Mouse (Mus musculus): ENCODE results near the gene Olfr738.

The Olfr738 gene

DNA sequence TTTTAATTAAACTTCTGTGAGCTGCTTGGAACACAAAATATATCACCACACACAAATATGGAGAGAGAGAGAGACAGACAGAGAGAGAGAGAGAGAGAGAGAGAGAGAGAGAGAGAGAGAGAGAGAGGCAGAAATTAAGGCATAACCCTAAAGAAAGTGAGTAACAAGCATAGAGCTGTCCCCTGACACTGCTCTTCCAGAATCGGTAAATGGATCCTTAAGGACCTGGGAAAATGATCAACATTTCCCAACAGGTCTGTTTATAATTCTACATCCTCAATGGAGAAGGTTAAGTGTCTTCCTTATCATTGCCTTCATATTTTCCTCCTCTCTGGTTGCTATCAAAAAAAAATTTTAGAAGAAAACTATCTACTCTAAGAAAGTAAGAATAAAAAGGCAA lies at the start of gene Olfr738:
TSS of gene Olfr738 (plus strand) at position 301 of the 400 bp plus-strand sequence.
- no peak for DNase-seq (ENCODE audit: low spot score)

DNA sequence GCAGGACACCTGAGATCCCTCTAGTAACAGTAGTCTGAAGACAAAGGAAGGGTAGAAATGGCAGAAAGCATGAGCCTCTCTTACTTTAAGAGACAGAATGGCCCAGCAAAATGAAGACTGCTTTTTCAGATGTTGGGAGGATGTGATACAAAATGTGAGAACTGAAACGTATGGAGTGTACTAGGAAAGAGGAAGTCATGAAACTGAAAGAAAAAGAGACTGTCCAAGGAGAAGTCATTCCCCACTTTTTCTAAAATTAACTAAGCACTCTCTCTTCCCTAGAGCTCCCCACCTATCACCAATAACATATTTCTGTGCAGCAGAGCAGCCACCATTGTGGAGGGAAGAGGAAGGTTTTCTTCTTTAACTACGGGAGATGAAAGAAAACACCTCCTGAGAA lies 49.8 kb upstream of the Olfr738 start, which contains the start of gene Tlr11:
TSS of gene Tlr11 (plus strand) at position 322 of the 400 bp plus-strand sequence.
- DNase-seq (ENCODE audit: low spot score) = no peak

DNA sequence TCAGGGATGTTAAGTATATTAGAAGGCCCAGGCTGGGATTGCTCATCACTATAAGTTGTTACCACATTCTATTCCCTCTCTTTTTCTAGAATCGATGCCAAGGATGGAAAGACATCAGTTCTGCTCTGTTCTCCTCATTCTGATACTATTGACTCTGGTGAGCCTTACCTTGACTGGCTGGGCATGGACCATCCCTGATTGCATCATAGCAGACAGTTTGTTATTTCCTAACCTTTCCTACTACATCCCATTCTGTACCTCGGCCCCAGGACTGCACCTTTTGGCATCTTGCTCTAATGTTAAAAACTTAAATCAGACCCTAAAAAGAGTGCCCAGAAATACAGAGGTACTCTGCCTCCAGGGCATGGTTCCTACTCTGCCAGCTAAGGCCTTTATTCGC lies 46.9 kb upstream of the Olfr738 start:
- DNase-seq (ENCODE audit: low spot score) = no peak

DNA sequence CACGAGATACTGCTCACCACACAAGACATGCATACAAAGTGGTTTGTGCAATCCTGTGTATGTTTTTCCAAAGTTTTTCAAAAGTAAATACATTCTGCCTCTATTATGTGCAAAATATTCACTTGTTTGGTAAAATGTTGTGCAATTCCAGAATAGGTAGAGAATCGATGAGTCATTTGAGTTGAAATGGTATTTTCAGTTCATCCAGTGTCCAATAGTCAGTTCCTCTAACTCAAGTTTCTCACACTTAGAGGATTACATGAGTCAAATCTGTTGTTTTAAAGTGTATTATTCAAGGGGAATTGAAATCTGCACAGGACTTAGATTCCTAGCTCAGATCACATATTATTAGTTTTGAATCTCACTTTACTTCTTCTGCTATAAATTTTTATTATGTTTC lies 43.8 kb upstream of the Olfr738 start:
- no peak for DNase-seq (ENCODE audit: low spot score)

DNA sequence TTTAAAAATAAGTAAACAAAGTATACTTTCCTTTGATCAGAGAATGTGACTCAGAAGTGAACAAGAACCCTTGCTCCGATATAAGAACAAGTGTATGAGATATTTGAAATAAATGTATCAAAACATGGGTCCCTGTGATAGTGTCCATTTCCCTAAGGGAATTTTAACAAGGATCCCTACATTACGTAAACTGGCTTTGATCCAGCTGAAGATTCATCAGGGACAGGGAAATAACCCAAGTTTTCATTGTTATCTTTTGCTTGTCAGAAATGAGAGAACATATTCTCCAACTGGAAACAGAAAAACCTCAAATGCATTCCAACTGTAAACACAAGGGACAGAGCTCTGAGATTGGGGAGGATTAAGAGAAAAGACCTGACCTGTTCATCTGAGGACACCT lies 26.5 kb upstream of the Olfr738 start, which contains the start of gene Olfr736:
TSS of gene Olfr736 (plus strand) at position 301 of the 400 bp plus-strand sequence.
- no peak for DNase-seq (ENCODE audit: low spot score)

DNA sequence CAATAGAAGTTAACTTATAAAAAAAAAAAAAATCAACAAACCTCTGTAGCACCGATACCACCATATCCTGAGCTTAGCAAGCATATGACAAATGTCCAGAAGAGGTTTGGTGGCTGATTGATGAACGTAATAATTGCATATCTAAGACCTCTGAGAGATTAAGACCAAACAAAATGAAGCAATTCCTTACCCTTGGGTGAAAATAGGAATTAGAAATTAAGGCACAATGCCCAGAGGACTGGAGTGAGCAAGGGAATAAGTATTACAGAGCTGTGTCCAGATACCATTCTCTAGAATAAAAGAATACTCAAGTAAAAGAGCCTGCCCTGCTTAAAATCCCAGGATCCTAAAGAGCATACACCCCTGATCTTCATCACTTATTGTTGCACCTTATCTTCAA lies 11.0 kb downstream of the Olfr738 start, which contains the start of gene Olfr739:
TSS of gene Olfr739 (plus strand) at position 301 of the 400 bp plus-strand sequence.
- no peak for DNase-seq (ENCODE audit: low spot score)

DNA sequence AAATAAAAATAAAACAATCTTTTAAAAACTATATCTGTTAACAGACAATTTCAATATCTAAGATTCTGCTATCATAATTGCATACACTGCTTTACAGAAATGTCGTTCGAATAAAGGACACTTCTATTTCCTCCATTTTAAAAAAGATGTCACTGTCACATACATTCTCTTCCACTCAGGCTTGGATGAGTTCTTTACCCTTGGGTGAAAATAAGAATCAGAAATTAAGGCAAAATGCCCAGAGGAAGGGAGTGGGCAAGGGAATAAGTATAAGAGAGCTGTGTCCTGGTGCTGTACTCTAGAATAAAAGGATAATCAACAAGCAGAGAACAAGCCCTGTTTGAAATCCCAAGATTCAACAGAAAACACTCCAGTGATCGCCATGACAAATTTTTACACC lies 37.9 kb downstream of the Olfr738 start, which contains the start of gene Olfr740:
TSS of gene Olfr740 (plus strand) at position 301 of the 400 bp plus-strand sequence.
- no peak for DNase-seq (ENCODE audit: low spot score)

All from urinary bladder, postnatal 25 days (tissue).